ENCODE assay signal across 9 mouse cellular contexts in the genomic region with DNA sequence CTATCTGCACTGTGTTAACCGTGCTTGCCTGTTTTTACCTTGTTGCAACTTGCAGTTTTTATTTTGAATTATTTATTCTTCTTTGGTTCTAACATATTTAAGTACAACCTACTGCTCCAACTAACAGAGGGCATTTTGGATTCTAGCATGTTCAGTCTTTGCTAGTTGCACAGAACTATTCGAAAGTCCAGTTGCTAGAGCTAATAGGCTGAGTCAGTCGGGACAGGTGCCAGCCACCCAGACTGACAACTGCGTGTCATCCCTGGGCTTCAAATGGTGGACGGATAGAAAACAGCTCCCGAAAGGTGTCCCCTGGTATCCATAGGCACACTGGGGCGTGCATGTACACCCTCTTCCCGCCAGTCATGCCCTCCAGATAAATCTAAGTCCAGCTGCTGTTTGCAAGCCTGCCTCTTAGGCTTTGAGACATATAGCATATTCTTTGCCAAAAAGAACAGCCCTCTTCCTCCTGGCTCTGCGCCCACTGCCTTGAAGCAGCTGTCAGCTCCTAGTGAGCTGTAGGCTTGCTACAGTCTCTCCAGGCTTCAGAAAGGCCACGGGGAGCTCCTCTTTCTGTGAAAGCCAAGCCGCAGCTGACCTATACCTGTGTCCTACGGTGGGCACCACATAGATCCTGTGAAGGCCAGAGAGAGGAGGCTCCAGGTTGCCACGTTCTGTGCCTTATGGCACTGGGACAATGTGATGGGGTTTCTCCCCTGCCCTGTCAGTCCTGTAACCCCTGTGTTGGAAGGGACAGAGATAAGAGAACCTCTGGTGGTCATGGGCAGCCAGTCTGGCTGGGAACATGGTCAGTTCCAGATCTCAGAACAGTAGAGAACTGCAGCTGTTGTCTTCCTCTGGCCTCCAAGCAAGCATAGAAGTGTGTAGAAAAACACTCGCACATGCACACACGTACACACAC.
DNase-seq lines count a peak whose midpoint lies in the region; ATAC-seq lines count a peak whose summit lies in the region.
"Had no signal": no experiment of that assay in that cellular context is flagged by ENCODE, and none has a peak within 500 bp of the region (broad histone marks: within the 10 kb centered on the region; RNA-seq: fewer than 3 reads in every experiment).

No protein-coding gene starts in this region.

- no peak for DNase-seq in hindbrain, embryonic 11.5 days (ENCODE audit: low spot score)
- DNase-seq in adrenal gland, adult (ENCODE audit: inconsistent age in 2 of 2, low spot score in 1 of 2): peak; percentile 45 to 88
- DNase-seq in frontal cortex, postnatal 25 days (ENCODE audit: low spot score in 2 of 2): peak; percentile 38 to 43
- DNase-seq in left cerebral cortex, adult 11 months (ENCODE audit: low spot score): peak; percentile 16
- peak; percentile 61 for DNase-seq in right cerebral cortex, postnatal 25 days
- DNase-seq in thymus, postnatal 0 days (ENCODE audit: low spot score): no peak
- DNase-seq in midbrain, embryonic 10.5 days (ENCODE audit: low spot score): no peak

- no peak overlapping the region for H3K9ac ChIP-seq in hindbrain, embryonic 16.5 days (ENCODE audit: low read depth, low read length)
- no peak overlapping the region for H3K9ac ChIP-seq in hindbrain, embryonic 11.5 days (ENCODE audit: low read depth, low read length)

- no peak overlapping the region for H3K27ac ChIP-seq in hindbrain, embryonic 16.5 days (ENCODE audit: low read depth, low read length)
- H3K27ac ChIP-seq in hindbrain, embryonic 11.5 days (ENCODE audit: low read depth, low read length): no peak overlapping the region
- no peak overlapping the region for H3K27ac ChIP-seq in midbrain, embryonic 10.5 days (replicated peaks)

- no peaks in the 10 kb centered on the region for H3K9me3 ChIP-seq in hindbrain, embryonic 16.5 days (ENCODE audit: control insufficient read depth, low read length)
- no peaks in the 10 kb centered on the region for H3K9me3 ChIP-seq in hindbrain, embryonic 11.5 days (ENCODE audit: control insufficient read depth, low read length)
- no peaks in the 10 kb centered on the region for H3K9me3 ChIP-seq in midbrain, embryonic 10.5 days (replicated peaks)

- H3K27me3 ChIP-seq in hindbrain, embryonic 16.5 days (replicated peaks; ENCODE audit: control insufficient read depth, insufficient read depth, low read length): no peaks in the 10 kb centered on the region
- no peaks in the 10 kb centered on the region for H3K27me3 ChIP-seq in hindbrain, embryonic 11.5 days (ENCODE audit: control insufficient read depth, insufficient read depth, low read length)
- no peaks in the 10 kb centered on the region for H3K27me3 ChIP-seq in midbrain, embryonic 10.5 days (ENCODE audit: low read depth, poor library complexity, severe bottlenecking)

- WGBS in hindbrain, embryonic 16.5 days: 76% methylated on average over 15 of the region's 15 CpGs
- whole genome bisulfite sequencing in hindbrain, embryonic 11.5 days: 90% methylated on average over 15 of the region's 15 CpGs
- 92% methylated on average over 15 of the region's 15 CpGs for WGBS in midbrain, embryonic 10.5 days

- ATAC-seq in hindbrain, embryonic 16.5 days: peak; percentile 60
- ATAC-seq in hindbrain, embryonic 11.5 days (ENCODE audit: low FRiP score): no peak
- ATAC-seq: Patski had no signal

- H3K4me3 ChIP-seq in hindbrain, embryonic 16.5 days (ENCODE audit: low read length): no peak overlapping the region
- H3K4me3 ChIP-seq in hindbrain, embryonic 11.5 days (ENCODE audit: low read depth, low read length): no peak overlapping the region
- no peak overlapping the region for H3K4me3 ChIP-seq in midbrain, embryonic 10.5 days

- no peaks in the 10 kb centered on the region for H3K36me3 ChIP-seq in hindbrain, embryonic 16.5 days (ENCODE audit: control insufficient read depth, insufficient read depth, low read length)
- H3K36me3 ChIP-seq in hindbrain, embryonic 11.5 days (ENCODE audit: control insufficient read depth, insufficient read depth, low read length): no peaks in the 10 kb centered on the region
- no peaks in the 10 kb centered on the region for H3K36me3 ChIP-seq in midbrain, embryonic 10.5 days

- H3K4me1 ChIP-seq in hindbrain, embryonic 16.5 days (ENCODE audit: control insufficient read depth, insufficient read depth, low read depth, low read length): peaks cover 3% of the 10 kb centered on the region
- no peaks in the 10 kb centered on the region for H3K4me1 ChIP-seq in hindbrain, embryonic 11.5 days (replicated peaks; ENCODE audit: control insufficient read depth, insufficient read depth, low read length)
- H3K4me1 ChIP-seq in midbrain, embryonic 10.5 days: no peaks in the 10 kb centered on the region

- no peak overlapping the region for H3K4me2 ChIP-seq in hindbrain, embryonic 16.5 days (ENCODE audit: low read length)
- no peak overlapping the region for H3K4me2 ChIP-seq in hindbrain, embryonic 11.5 days (replicated peaks; ENCODE audit: low read depth, low read length)

Comparison
In these comparisons a context has a peak if more than half of its experiments do, and no peak if none do; other contexts are left out.
1. DNase-seq: peak in adrenal gland, adult (2 of 2), frontal cortex, postnatal 25 days (2 of 2), left cerebral cortex, adult 11 months (single experiment) and right cerebral cortex, postnatal 25 days (single experiment); none in hindbrain, embryonic 11.5 days (single experiment), thymus, postnatal 0 days (single experiment) and midbrain, embryonic 10.5 days (single experiment).